Mouse (Mus musculus): Measurements from ENCODE around the gene Palld. TPM values are rescaled to one million over a fixed set of nuclear protein-coding genes. Genes with fewer than 3 reads are reported as not detected.

Gene Palld
- polyA plus RNA-seq, 1 experiment: 58.2 TPM

DNA sequence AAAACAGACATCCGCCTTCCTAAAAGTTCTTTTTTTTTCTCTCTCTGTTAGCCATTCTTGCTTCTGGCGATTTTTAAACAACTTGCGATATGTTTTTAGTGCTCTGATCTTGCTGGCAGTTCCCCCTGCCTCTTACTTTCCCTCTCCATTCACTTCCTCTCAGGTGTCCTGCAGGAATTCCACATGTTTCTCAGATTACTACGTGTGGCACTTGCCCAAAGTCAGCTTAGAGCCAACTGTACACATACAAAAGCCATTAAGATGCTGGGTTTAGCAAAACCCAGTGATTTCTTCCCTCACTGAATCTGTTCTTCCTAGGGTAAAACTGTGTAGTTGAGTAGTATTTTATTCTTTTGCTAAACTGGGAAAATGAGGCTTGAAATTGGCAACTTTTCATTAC is 57.9 kb downstream of the Palld start:
- TF ChIP-seq POLR2A (IDR thresholded peaks at IDR 0.05; ENCODE audit: low read depth, low read length) (no peak), CTCF (IDR thresholded peaks at IDR 0.05; ENCODE audit: extremely low read depth, insufficient read length, insufficient replicate concordance, low read depth, low read length) (no peak)
- Histone ChIP-seq H3K27me3 (ENCODE audit: control insufficient read depth, insufficient read depth, low read length) (no peaks in the 10 kb centered on the region), H3K27ac (ENCODE audit: insufficient read depth, low read depth, low read length) (no peak overlapping the region), H3K4me1 (ENCODE audit: control insufficient read depth, insufficient read depth, insufficient read length, low read length) (no peaks in the 10 kb centered on the region), H3K36me3 (ENCODE audit: control insufficient read depth, insufficient read depth, low read length) (no peaks in the 10 kb centered on the region), H3K4me3 (ENCODE audit: low read depth, low read length) (no peak overlapping the region)
- WGBS: 70% methylated on average over 4 of the region's 4 CpGs

DNA sequence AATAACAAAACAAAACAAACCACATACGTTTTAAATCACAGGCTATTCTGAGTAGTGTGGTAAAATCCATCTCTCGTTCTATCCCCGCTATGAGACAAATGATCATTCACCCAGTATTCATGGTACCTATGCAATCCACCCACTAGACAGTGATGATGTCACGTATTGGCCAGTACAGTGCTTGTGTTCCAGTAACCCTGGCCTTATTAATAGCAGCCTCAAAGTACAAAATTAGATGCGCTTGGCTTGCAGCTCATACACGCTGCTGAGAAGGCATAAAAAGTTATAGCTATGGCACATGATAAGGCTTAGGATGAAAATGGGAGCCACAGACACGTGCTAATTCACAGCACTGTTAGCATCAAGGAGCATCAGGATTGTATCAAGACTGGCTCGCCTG is 58.7 kb downstream of the Palld start:
- 89% methylated on average over 8 of the region's 8 CpGs for WGBS
- TF ChIP-seq CTCF (IDR thresholded peaks at IDR 0.05; ENCODE audit: extremely low read depth, insufficient read length, insufficient replicate concordance, low read depth, low read length) (no peak), POLR2A (IDR thresholded peaks at IDR 0.05; ENCODE audit: low read depth, low read length) (no peak)
- H3K27ac ChIP-seq (ENCODE audit: insufficient read depth, low read depth, low read length): no peak overlapping the region
- no peak overlapping the region for H3K4me3 ChIP-seq (ENCODE audit: low read depth, low read length)
- no peaks in the 10 kb centered on the region for H3K27me3 ChIP-seq (ENCODE audit: control insufficient read depth, insufficient read depth, low read length)
- H3K36me3 ChIP-seq (ENCODE audit: control insufficient read depth, insufficient read depth, low read length): no peaks in the 10 kb centered on the region
- H3K4me1 ChIP-seq (ENCODE audit: control insufficient read depth, insufficient read depth, insufficient read length, low read length): no peaks in the 10 kb centered on the region

DNA sequence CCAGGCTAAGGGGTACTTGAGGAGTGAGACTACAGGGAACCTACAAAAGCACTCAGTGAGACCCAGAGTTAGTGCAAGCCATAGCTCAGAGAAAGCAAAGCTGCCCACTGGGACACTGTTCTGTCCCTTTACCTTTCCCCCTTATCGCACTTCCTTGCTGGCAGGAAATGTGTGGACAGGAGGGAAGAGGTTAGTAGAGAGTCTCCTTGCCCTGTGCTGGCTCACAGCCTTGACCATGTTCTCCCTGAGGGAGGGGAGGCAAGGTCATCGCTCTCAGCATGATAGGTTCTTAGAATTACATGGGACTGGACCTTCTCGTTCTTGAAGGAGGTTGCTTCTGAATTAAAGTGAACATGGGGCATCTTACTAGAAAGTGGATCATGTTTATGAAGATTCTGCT is 69.3 kb downstream of the Palld start:
- Histone ChIP-seq H3K4me3 (ENCODE audit: low read depth, low read length) (no peak overlapping the region), H3K4me1 (ENCODE audit: control insufficient read depth, insufficient read depth, insufficient read length, low read length) (no peaks in the 10 kb centered on the region), H3K27ac (ENCODE audit: insufficient read depth, low read depth, low read length) (no peak overlapping the region), H3K36me3 (ENCODE audit: control insufficient read depth, insufficient read depth, low read length) (no peaks in the 10 kb centered on the region), H3K27me3 (ENCODE audit: control insufficient read depth, insufficient read depth, low read length) (no peaks in the 10 kb centered on the region)
- 87% methylated on average over 3 of the region's 3 CpGs for WGBS
- TF ChIP-seq POLR2A (IDR thresholded peaks at IDR 0.05; ENCODE audit: low read depth, low read length) (no peak), CTCF (IDR thresholded peaks at IDR 0.05; ENCODE audit: extremely low read depth, insufficient read length, insufficient replicate concordance, low read depth, low read length) (no peak)

DNA sequence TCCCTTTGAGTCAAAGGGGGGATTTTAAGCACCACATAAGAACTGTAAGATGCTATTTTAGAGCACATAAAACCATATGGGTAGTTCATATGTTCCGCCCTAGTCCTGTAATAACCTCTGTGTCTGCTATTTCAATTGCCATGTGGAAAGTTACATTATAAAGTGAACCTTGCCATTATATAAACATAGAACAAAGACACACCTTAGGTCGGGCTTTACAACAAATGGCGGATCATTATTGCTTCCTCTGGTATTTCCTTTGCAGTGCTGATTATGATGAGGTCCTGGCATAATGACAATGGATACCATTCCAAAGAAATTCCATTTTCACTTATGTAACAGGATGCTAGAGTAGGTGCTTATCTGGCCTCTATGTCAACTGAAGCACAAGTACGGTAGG is 70.5 kb downstream of the Palld start:
- Histone ChIP-seq H3K27me3 (ENCODE audit: control insufficient read depth, insufficient read depth, low read length) (no peaks in the 10 kb centered on the region), H3K4me1 (ENCODE audit: control insufficient read depth, insufficient read depth, insufficient read length, low read length) (no peaks in the 10 kb centered on the region), H3K27ac (ENCODE audit: insufficient read depth, low read depth, low read length) (no peak overlapping the region), H3K4me3 (ENCODE audit: low read depth, low read length) (no peak overlapping the region), H3K36me3 (ENCODE audit: control insufficient read depth, insufficient read depth, low read length) (no peaks in the 10 kb centered on the region)
- WGBS: 51% methylated on average over 4 of the region's 4 CpGs
- TF ChIP-seq CTCF (IDR thresholded peaks at IDR 0.05; ENCODE audit: extremely low read depth, insufficient read length, insufficient replicate concordance, low read depth, low read length) (no peak), POLR2A (IDR thresholded peaks at IDR 0.05; ENCODE audit: low read depth, low read length) (no peak)

DNA sequence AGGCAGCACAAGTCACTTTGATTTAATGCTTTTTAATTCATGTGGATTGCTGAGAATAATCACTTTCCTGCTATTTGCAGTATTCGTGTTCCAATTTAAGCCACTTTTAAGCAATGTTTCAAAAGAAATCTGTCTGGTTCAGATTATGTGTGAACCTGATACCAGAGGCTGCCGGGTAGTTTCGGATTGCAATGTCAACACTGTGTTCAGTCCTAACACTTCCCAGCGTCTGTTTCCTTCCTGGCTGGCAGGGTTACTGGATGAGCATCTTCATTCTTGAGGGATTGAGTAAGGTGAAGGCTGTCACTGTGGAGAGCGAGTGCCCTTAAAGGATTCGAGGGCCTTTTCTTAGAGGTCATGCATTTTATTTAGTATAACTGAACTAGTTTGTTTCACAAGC is 71.7 kb downstream of the Palld start:
- no peak overlapping the region for H3K4me3 ChIP-seq (ENCODE audit: low read depth, low read length)
- H3K4me1 ChIP-seq (ENCODE audit: control insufficient read depth, insufficient read depth, insufficient read length, low read length): no peaks in the 10 kb centered on the region
- H3K36me3 ChIP-seq (ENCODE audit: control insufficient read depth, insufficient read depth, low read length): no peaks in the 10 kb centered on the region
- H3K27me3 ChIP-seq (ENCODE audit: control insufficient read depth, insufficient read depth, low read length): no peaks in the 10 kb centered on the region
- TF ChIP-seq POLR2A (IDR thresholded peaks at IDR 0.05; ENCODE audit: low read depth, low read length) (no peak), CTCF (IDR thresholded peaks at IDR 0.05; ENCODE audit: extremely low read depth, insufficient read length, insufficient replicate concordance, low read depth, low read length) (no peak)
- H3K27ac ChIP-seq (ENCODE audit: insufficient read depth, low read depth, low read length): no peak overlapping the region
- WGBS: 71% methylated on average over 6 of the region's 6 CpGs

DNA sequence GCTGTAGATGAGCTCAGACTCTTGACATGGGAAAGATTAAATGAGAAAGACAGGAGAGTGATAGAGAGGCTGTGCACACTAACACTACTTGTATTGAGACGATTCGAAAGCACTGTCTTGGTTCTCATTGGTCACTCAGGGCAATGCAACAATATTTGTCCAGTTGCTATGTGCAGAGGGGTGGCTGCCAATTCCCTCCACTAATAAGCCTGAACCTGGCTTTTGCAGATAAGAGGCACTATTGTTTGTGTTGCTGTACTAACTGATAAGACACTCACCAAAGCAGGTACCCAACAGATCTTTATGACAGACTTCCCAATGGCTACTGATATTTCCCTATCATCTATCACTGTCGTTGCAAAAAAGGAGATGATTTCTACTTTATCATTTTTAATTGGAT is 77.9 kb downstream of the Palld start:
- H3K27ac ChIP-seq (ENCODE audit: insufficient read depth, low read depth, low read length): no peak overlapping the region
- H3K4me1 ChIP-seq (ENCODE audit: control insufficient read depth, insufficient read depth, insufficient read length, low read length): peaks cover 4% of the 10 kb centered on the region; the same call in 1 of the 2 replicates
- 19% methylated on average over 3 of the region's 3 CpGs for WGBS
- H3K27me3 ChIP-seq (ENCODE audit: control insufficient read depth, insufficient read depth, low read length): no peaks in the 10 kb centered on the region
- H3K4me3 ChIP-seq (ENCODE audit: low read depth, low read length): no peak overlapping the region
- H3K36me3 ChIP-seq (ENCODE audit: control insufficient read depth, insufficient read depth, low read length): no peaks in the 10 kb centered on the region
- no peak for TF ChIP-seq POLR2A (IDR thresholded peaks at IDR 0.05; ENCODE audit: low read depth, low read length)
- no peak for TF ChIP-seq CTCF (IDR thresholded peaks at IDR 0.05; ENCODE audit: extremely low read depth, insufficient read length, insufficient replicate concordance, low read depth, low read length)

DNA sequence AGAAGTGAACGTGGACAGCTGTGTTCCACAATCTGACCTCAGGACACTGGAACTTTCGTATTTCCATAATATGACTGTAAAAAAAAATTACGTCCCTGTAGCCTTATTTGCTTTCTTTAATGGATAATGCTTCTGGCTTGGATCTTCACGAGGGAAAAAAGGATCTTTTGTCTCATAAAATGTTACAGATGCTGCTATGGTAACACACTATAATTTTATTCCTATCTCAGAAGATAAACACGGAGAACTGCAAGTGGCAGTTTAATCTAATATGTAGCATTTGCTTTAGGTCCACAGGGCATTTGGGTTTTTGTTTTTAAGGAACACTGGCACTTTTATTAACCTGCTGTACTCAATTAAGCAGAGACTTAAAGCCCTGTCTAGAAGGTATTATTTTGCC is 79.3 kb downstream of the Palld start:
- H3K36me3 ChIP-seq (ENCODE audit: control insufficient read depth, insufficient read depth, low read length): no peaks in the 10 kb centered on the region
- no peaks in the 10 kb centered on the region for H3K27me3 ChIP-seq (ENCODE audit: control insufficient read depth, insufficient read depth, low read length)
- no peak overlapping the region for H3K4me3 ChIP-seq (ENCODE audit: low read depth, low read length)
- no peak overlapping the region for H3K27ac ChIP-seq (ENCODE audit: insufficient read depth, low read depth, low read length)
- H3K4me1 ChIP-seq (ENCODE audit: control insufficient read depth, insufficient read depth, insufficient read length, low read length): peaks cover 4% of the 10 kb centered on the region; the same call in 1 of the 2 replicates
- TF ChIP-seq POLR2A (IDR thresholded peaks at IDR 0.05; ENCODE audit: low read depth, low read length) (no peak), CTCF (IDR thresholded peaks at IDR 0.05; ENCODE audit: extremely low read depth, insufficient read length, insufficient replicate concordance, low read depth, low read length) (no peak)
- 26% methylated on average over 5 of the region's 5 CpGs for WGBS

DNA sequence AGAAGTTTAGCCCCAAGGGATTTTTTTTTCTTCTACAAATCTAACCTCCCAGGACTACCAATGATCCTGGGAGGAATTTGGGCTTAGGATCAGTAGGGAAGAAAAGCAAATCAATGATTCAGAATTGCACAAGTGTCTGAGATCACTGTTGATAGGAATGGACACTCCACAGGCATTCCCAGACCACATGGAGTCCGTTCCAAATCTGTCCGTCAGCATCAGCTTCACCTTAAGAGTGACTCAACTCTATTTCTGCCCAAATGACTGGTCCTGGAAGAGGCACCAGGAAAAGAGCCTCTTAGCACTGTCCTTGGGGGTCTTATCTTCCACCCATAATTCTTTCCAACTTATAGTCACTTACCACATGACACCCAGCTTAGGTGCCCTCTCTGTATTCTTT is 98.7 kb downstream of the Palld start:
- H3K27ac ChIP-seq (ENCODE audit: insufficient read depth, low read depth, low read length): no peak overlapping the region
- TF ChIP-seq CTCF (IDR thresholded peaks at IDR 0.05; ENCODE audit: extremely low read depth, insufficient read length, insufficient replicate concordance, low read depth, low read length) (no peak), POLR2A (IDR thresholded peaks at IDR 0.05; ENCODE audit: low read depth, low read length) (no peak)
- H3K4me1 ChIP-seq (ENCODE audit: control insufficient read depth, insufficient read depth, insufficient read length, low read length): no peaks in the 10 kb centered on the region
- H3K36me3 ChIP-seq (ENCODE audit: control insufficient read depth, insufficient read depth, low read length): no peaks in the 10 kb centered on the region
- no peak overlapping the region for H3K4me3 ChIP-seq (ENCODE audit: low read depth, low read length)
- 91% methylated on average over 2 of the region's 2 CpGs for WGBS
- no peaks in the 10 kb centered on the region for H3K27me3 ChIP-seq (ENCODE audit: control insufficient read depth, insufficient read depth, low read length)

All from small intestine, adult 2 months (tissue).